Mouse (Mus musculus) skeletal muscle tissue, postnatal 0 days (tissue): ENCODE measurements around the gene 1700003F12Rik. TPM values are rescaled to one million over a fixed set of nuclear protein-coding genes. Genes with fewer than 3 reads are reported as not detected.

Source experiments
- polyA plus RNA-seq: library from polyadenylated mRNA; unstranded; fragments of >200 nt; fragmentation: Nextera tagmentation; extraction: Ambion mirVana; gene quantifications from 2 replicates; pipeline ENCODE4 v1.2.1, GENCODE M21; 2015

1700003F12Rik gene
- 1.0 and 1.3 TPM in 2 replicates for polyA plus RNA-seq

GRCm38 (mm10) chr2:154546711-154547110 lies at the start of gene 1700003F12Rik:
1700003F12Rik (plus strand) TSS chr2:154547085.

GRCm38 (mm10) chr2:154551476-154551875 lies 4.6 kb downstream of the 1700003F12Rik start, which contains the start of gene Actl10:
Actl10 (plus strand) TSS chr2:154551776.

GRCm38 (mm10) chr2:154558264-154559039 lies 11.6 kb downstream of the 1700003F12Rik start, which contains the start of gene Necab3:
Necab3 (minus strand) TSS chr2:154558890.

GRCm38 (mm10) chr2:154569836-154570286 lies 23.0 kb downstream of the 1700003F12Rik start, which contains the start of gene E2f1:
E2f1 (minus strand) TSS chr2:154569892.

Other genes with a start within 250 kb of the 1700003F12Rik start
- gene Bpifb9b, start 239.9 kb upstream of the 1700003F12Rik start, polyA plus RNA-seq, result not detected in 2 replicates
- gene Cdk5rap1, start 174.1 kb upstream of the 1700003F12Rik start, polyA plus RNA-seq, result 11.7 and 24.9 TPM in 2 replicates
- 97.6 and 111 TPM in 2 replicates for gene Snta1, start 139.0 kb upstream of the 1700003F12Rik start, polyA plus RNA-seq
- 16.8 and 17.4 TPM in 2 replicates for gene Cbfa2t2, start 110.6 kb upstream of the 1700003F12Rik start, polyA plus RNA-seq
- gene Actl10, start 4.7 kb downstream of the 1700003F12Rik start, polyA plus RNA-seq, result not detected in 2 replicates
- 0.73 and 1.3 TPM in 2 replicates for gene Necab3, start 11.8 kb downstream of the 1700003F12Rik start, polyA plus RNA-seq
- 6.7 and 7.3 TPM in 2 replicates for gene E2f1, start 22.8 kb downstream of the 1700003F12Rik start, polyA plus RNA-seq
- gene Pxmp4, start 56.6 kb downstream of the 1700003F12Rik start, polyA plus RNA-seq, result 22.3 and 27.5 TPM in 2 replicates
- gene Zfp341, start 66.2 kb downstream of the 1700003F12Rik start, polyA plus RNA-seq, result 0.28 and 0.32 TPM in 2 replicates
- 0.39 and 0.97 TPM in 2 replicates for gene 4930519P11Rik, start 66.4 kb downstream of the 1700003F12Rik start, polyA plus RNA-seq
- gene Chmp4b, start 104.6 kb downstream of the 1700003F12Rik start, polyA plus RNA-seq, result 19.1 and 26.6 TPM in 2 replicates
- not detected in 2 replicates for gene Gm14214, start 222.9 kb downstream of the 1700003F12Rik start, polyA plus RNA-seq
- gene Raly, start 244.0 kb downstream of the 1700003F12Rik start, polyA plus RNA-seq, result 18.1 and 19.1 TPM in 2 replicates
- gene a, start 244.3 kb downstream of the 1700003F12Rik start, polyA plus RNA-seq, result 1.5 and 1.7 TPM in 2 replicates